Mouse (Mus musculus) lung, adult 2 months (tissue): ENCODE data around the gene Pirb.

ENCODE experiments used
- CTCF ChIP-seq: fragments of 200-500 bp; IDR thresholded peaks from 2 replicates; pipeline ENCODE4 v1.5.1; 2011; ENCODE audit warnings: mild to moderate bottlenecking, low read length, control low read depth; ENCODE audit not compliant: insufficient read depth
- POLR2A ChIP-seq: fragments of 200-500 bp; IDR thresholded peaks from 2 replicates; pipeline ENCODE4 v1.6.1; 2011; ENCODE audit warnings: low read depth, mild to moderate bottlenecking, control low read depth, low read length, borderline replicate concordance; ENCODE audit errors: extremely low read depth

DNA sequence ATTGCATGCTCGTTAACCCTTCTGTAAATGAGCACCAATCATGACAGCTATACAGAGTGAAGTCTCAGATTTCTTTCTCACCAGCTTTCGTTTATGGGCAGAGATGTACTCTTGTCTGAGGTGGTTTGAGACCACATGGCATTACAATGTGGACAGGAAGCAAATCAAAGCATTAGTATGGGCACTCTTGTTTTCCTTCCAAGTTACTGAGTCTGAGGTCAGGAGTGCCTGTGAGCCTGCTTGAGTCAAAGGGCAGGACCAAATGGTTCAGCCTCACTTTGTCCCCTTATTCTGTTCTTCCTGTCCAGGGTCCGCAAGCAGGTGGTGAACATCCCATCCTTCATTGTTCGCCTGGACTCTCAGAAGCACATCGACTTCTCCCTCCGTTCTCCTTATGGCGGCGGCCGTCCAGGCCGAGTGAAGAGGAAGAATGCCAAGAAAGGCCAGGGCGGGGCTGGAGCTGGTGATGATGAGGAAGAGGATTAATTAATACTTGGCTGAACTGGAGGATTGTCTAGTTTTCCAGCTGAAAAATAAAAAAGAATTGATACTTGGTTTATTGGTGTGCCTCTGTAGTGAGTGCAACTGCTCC lies 13.8 kb downstream of the Pirb start:
- TF ChIP-seq CTCF (no peak), POLR2A (no peak)
